Mouse (Mus musculus) lung, postnatal 0 days (tissue): Measurements from ENCODE around the gene Nudcd3. TPM values are rescaled to one million over a fixed set of nuclear protein-coding genes. Genes with fewer than 3 reads are reported as not detected.

Experiments used
- ATAC-seq: fragments of 200-750 bp; cut with Nextera tagmentation; 2 replicates; pipeline ENCODE4 v1.8.0; 2017; ENCODE audit warnings: moderate library complexity
- DNase-seq: peaks from one replicate; pipeline ENCODE4 v3.0.0-alpha.2; 2016; ENCODE audit warnings: low spot score
- H3K27ac ChIP-seq: fragments of 300-500 bp; sonication (generic); 2 replicates; pipeline ENCODE4 v1.5.1; 2014; ENCODE audit warnings: antibody characterized with exemption, mild to moderate bottlenecking, low read length, mixed read lengths
- H3K27me3 ChIP-seq: fragments of 300-500 bp; sonication (generic); replicated peaks from 2 replicates; pipeline ENCODE4 v1.6.1; 2014; ENCODE audit warnings: low read length, mixed read lengths; ENCODE audit not compliant: insufficient read depth
- H3K36me3 ChIP-seq: fragments of 300-500 bp; sonication (generic); 2 replicates; pipeline ENCODE4 v1.6.1; 2014; ENCODE audit warnings: low read length, mixed read lengths; ENCODE audit not compliant: insufficient read depth
- H3K4me1 ChIP-seq: fragments of 300-500 bp; sonication (generic); 2 replicates; pipeline ENCODE4 v1.6.1; 2014; ENCODE audit warnings: antibody characterized with exemption, low read depth, low read length, mixed read lengths; ENCODE audit not compliant: insufficient read depth
- H3K4me2 ChIP-seq: fragments of 300-500 bp; sonication (generic); replicated peaks from 2 replicates; pipeline ENCODE4 v1.6.1; 2014; ENCODE audit warnings: low read depth, mild to moderate bottlenecking, low read length, moderate library complexity, mixed read lengths
- H3K4me3 ChIP-seq: fragments of 300-500 bp; sonication (generic); 2 replicates; pipeline ENCODE4 v1.5.1; 2014; ENCODE audit warnings: low read depth, low read length
- H3K9ac ChIP-seq: fragments of 300-500 bp; sonication (generic); replicated peaks from 2 replicates; pipeline ENCODE4 v1.6.1; 2014; ENCODE audit warnings: low read depth, mild to moderate bottlenecking
- H3K9me3 ChIP-seq: fragments of 300-500 bp; sonication (generic); 2 replicates; pipeline ENCODE4 v1.6.1; 2016; ENCODE audit warnings: low read length, mixed read lengths
- CTCF ChIP-seq: IDR thresholded peaks from 2 replicates; pipeline ENCODE4 v1.5.1; 2016; ENCODE audit warnings: antibody characterized with exemption, mild to moderate bottlenecking
- EP300 ChIP-seq: IDR thresholded peaks from 2 replicates; pipeline ENCODE4 v1.6.1; 2016; ENCODE audit warnings: antibody characterized with exemption, mild to moderate bottlenecking, control low read depth
- WGBS: fragments of 180-500 bp; shearing (Covaris S2); extraction: QIAGEN DNeasy Blood & Tissue Kit; methylation state at CpG from one replicate; pipeline ENCODE4 v1.1.7; 2014; 5-methylcytosine and 5-hydroxymethylcytosine counted together
- polyA plus RNA-seq: library from polyadenylated mRNA; unstranded; fragments of >200 nt; fragmentation: Nextera tagmentation; extraction: Ambion mirVana; gene quantifications from 2 replicates; pipeline ENCODE4 v1.2.1, GENCODE M21; 2015

The Nudcd3 gene
- polyA plus RNA-seq, 1 experiment from 2014 or later: 26.8 TPM

DNA sequence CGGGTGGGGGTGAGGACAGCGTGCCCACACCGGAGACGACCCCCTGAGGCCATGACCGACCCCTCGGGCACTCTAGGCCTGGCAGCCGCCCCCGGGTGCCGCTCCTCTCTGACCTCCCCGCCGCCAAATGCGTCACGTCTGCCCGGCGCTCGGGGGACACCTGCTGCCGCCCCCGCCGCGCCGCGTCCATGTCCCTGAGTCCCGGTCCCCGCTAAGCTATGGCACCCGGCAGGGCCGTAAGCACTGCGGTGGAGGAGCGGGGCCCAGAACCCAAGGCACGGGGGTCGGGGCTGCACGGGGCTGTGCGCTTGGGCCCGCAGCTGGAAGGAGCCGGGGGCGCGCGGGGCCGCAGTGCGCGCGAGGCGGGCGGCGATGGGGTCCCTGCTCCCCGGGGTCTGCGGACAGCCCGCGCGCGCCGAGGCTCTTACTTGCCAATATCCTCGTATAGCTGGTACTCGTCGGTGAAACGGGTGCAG, 135.1 kb downstream of the Nudcd3 start:
- Histone ChIP-seq H3K4me2 (peak overlapping the region; percentile 65), H3K27me3 (peaks cover 42% of the 10 kb centered on the region), H3K36me3 (no peaks in the 10 kb centered on the region), H3K4me1 (no peaks in the 10 kb centered on the region), H3K4me3 (peak overlapping the region; percentile 42), H3K27ac (no peak overlapping the region), H3K9ac (no peak overlapping the region), H3K9me3 (no peaks in the 10 kb centered on the region)
- no peak for TF ChIP-seq EP300
- TF ChIP-seq CTCF: no peak
- WGBS: 1% methylated on average over 41 of the region's 55 CpGs
- DNase-seq: no peak
- ATAC-seq: no peak

DNA sequence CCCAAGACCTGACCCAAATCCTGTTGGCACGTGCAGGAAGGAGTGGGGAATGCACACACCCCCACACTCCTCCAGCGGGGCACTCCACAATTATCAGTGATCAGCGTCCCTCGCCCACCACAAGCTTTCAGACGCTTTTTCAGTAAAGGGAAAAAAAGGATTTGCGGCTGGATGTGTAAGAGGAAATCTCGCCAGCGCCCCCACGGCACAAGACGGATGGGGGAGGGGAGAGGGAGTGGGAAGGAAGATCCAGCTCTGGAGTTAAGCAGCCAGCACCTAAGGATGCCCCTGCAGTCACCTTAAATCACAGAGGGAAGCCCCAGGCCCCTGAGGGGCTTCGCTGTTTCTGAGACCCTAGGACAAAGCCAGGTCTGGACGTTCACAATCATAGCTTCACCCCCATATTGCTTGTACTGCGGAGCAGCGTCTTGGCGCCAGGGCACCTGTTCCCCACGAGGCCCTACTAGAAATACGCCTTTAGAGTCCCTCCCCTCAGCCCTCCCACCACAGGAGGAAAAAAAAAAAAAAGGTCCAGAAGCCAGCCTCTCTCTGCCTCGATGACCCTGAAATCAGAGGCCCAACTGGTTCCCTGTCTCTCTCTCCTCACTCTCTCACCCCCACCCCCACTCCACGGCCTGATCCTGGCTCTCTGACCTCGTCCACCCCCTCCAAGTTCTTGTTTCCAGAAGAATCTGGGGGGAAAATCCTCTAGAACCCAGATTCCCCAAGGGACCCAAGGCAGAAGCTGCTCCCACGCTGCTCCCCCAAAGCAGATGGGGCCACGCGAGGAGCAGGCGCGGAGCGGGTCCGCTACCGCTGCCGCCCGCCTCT, 135.8 kb downstream of the Nudcd3 start:
- H3K27me3 ChIP-seq: peaks cover 42% of the 10 kb centered on the region
- H3K9me3 ChIP-seq: no peaks in the 10 kb centered on the region
- no peak overlapping the region for H3K9ac ChIP-seq
- WGBS: 5% methylated on average over 30 of the region's 30 CpGs
- no peak overlapping the region for H3K27ac ChIP-seq
- no peaks in the 10 kb centered on the region for H3K4me1 ChIP-seq
- peak overlapping the region; percentile 42; the same call in 1 of the 2 replicates for H3K4me3 ChIP-seq
- H3K36me3 ChIP-seq: no peaks in the 10 kb centered on the region
- peak overlapping the region; percentile 65 for H3K4me2 ChIP-seq
- TF ChIP-seq EP300 (no peak), CTCF (no peak)
- no peak for DNase-seq
- ATAC-seq: no peak

GRCm38 (mm10) chr11:6063501-6064214, 136.6 kb downstream of the Nudcd3 start:
- no peak for DNase-seq
- Histone ChIP-seq H3K9me3 (no peaks in the 10 kb centered on the region), H3K4me3 (no peak overlapping the region), H3K27ac (no peak overlapping the region), H3K4me2 (no peak overlapping the region), H3K36me3 (no peaks in the 10 kb centered on the region), H3K4me1 (no peaks in the 10 kb centered on the region), H3K27me3 (peaks cover 42% of the 10 kb centered on the region), H3K9ac (no peak overlapping the region)
- no peak for ATAC-seq
- WGBS: 34% methylated on average over 17 of the region's 17 CpGs
- TF ChIP-seq CTCF (no peak), EP300 (no peak)

GRCm38 (mm10) chr11:6063065-6063464, 137.2 kb downstream of the Nudcd3 start:
- H3K4me1 ChIP-seq: no peaks in the 10 kb centered on the region
- H3K27me3 ChIP-seq: peaks cover 42% of the 10 kb centered on the region
- H3K9me3 ChIP-seq: no peaks in the 10 kb centered on the region
- H3K4me2 ChIP-seq: no peak overlapping the region
- H3K27ac ChIP-seq: no peak overlapping the region
- ATAC-seq: no peak
- WGBS: 84% methylated on average over 7 of the region's 7 CpGs
- TF ChIP-seq EP300 (no peak), CTCF (no peak)
- no peak overlapping the region for H3K4me3 ChIP-seq
- no peak for DNase-seq
- H3K9ac ChIP-seq: no peak overlapping the region
- H3K36me3 ChIP-seq: no peaks in the 10 kb centered on the region

GRCm38 (mm10) chr11:6062329-6062728, 137.9 kb downstream of the Nudcd3 start:
- H3K4me3 ChIP-seq: no peak overlapping the region

GRCm38 (mm10) chr11:6061891-6062290, 138.3 kb downstream of the Nudcd3 start:
- Histone ChIP-seq H3K9me3 (no peaks in the 10 kb centered on the region), H3K36me3 (no peaks in the 10 kb centered on the region), H3K4me1 (no peaks in the 10 kb centered on the region), H3K27me3 (peaks cover 37% of the 10 kb centered on the region), H3K4me3 (no peak overlapping the region), H3K4me2 (no peak overlapping the region), H3K9ac (no peak overlapping the region), H3K27ac (no peak overlapping the region)
- ATAC-seq (no peak), DNase-seq (no peak)
- no peak for TF ChIP-seq EP300
- TF ChIP-seq CTCF: no peak
- 81% methylated on average over 5 of the region's 5 CpGs for WGBS

More at GRCm38 (mm10) chr11:6062329-6062728, 137.9 kb downstream of the Nudcd3 start:
- no peak for ATAC-seq
- H3K27ac ChIP-seq: no peak overlapping the region
- H3K27me3 ChIP-seq: peaks cover 42% of the 10 kb centered on the region
- H3K4me2 ChIP-seq: no peak overlapping the region
- no peaks in the 10 kb centered on the region for H3K9me3 ChIP-seq
- no peaks in the 10 kb centered on the region for H3K36me3 ChIP-seq
- H3K9ac ChIP-seq: no peak overlapping the region
- H3K4me1 ChIP-seq: no peaks in the 10 kb centered on the region
- 86% methylated on average over 11 of the region's 11 CpGs for WGBS
- no peak for DNase-seq
- no peak for TF ChIP-seq CTCF
- TF ChIP-seq EP300: no peak
